Mouse (Mus musculus): Measurements from ENCODE around the gene Samd1.

Gene Samd1

DNA sequence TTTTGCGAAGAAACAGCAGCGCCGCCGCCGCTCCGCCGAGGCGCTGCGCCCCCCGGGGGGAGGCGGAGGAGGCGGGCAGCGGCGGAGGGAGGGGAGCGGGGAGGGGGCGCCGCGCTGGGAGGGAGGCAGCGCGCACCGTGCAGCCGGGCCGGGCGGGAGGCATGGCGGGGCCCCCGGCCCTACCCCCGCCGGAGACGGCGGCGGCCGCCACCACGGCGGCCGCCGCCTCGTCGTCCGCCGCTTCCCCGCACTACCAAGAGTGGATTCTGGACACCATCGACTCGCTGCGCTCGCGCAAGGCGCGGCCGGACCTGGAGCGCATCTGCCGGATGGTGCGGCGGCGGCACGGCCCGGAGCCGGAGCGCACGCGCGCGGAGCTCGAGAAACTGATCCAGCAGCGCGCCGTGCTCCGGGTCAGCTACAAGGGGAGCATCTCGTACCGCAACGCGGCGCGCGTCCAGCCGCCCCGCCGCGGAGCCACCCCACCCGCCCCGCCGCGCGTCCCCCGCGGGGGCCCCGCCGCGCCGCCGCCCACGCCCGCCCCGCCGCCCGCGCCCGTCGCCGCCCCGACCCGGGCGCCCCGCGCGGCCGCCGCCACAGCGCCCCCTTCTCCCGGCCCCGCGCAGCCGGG, at the start of gene Samd1:
Samd1 (plus strand) TSS at position 162 of the 631 bp plus-strand sequence.
- no peak for DNase-seq (ENCODE audit: low read depth)

GRCm38 (mm10) chr8:83954749-83955105, 42.7 kb upstream of the Samd1 start:
- DNase-seq (ENCODE audit: low read depth), result no peak

DNA sequence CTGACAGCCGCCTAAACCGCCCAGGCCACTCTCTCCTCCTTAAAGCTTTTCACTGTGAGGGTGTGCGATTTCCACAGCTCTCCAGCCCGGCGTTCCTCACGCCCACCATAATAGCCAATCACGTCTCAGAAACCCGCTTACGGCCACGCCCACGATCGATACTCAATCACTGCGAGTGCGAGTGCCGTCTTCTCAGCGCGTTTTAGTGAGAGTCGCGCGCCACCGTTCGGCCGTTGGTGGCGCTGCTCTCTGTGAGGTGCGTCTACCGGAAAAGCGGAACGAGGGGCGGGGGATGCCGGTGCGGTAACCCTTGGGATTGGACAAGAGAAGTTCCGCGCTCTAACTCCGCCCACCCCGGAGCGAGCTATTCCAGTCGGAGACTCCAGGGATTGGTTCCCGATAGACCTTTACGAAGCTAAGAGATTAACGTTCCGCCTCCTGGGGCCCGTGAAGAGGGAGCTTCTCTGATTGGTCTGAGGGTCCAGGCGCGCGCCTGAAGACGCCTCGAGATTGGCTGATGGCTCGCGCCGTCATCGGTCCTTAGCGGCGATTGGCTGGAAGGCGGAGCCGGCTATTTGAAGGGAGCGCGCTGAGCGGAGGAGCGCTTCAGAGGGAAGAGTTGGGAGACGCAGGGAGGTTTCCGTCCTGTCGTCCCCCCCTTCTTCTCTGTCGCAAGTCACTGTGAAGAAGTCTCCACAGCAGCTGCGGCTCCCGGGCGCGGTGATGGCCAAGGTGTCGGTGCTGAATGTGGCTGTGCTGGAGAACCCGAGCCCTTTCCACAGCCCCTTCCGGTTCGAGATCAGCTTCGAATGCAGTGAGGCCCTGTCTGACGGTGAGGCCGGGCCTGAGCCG, 42.1 kb upstream of the Samd1 start, which contains the start of the genes Gm10644 and Asf1b:
Gm10644 (minus strand) TSS at position 100 of the 852 bp plus-strand sequence.
Asf1b (plus strand) TSS at position 402 of the 852 bp plus-strand sequence.
- peak; percentile 99 for DNase-seq (ENCODE audit: low read depth)

DNA sequence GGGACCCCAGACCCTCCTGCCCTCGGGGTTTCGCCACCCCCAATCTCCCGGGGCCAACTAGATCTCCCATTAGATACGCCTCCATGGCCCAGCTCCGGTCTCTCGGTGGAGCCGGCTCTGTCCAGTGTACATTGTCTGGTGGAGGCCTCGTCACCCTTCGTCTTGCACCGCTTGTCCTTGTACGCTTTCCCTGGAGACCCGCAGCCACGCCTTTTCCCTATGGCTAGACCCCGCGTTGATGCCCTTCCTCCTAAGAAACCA, 41.6 kb upstream of the Samd1 start:
- no peak for DNase-seq (ENCODE audit: low read depth)

DNA sequence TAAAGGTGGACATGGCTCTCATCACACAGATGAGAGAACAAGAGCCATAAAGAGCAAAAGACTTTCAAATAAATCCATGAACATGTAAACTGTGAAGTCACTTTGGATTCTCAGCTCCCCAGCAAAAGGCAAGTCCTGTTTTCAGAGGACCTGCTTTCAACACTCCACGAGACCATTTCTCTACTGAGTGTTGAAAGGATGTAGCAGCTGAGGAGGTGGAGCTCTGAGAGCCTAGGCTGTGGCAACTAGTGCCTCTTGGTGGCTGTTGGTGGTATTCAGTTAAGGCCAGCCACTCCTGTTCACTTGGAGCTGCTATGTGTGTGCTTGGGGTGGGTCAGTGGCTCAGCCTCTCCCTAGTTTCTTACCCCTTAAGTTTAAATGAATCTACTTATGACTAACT, 40.7 kb upstream of the Samd1 start:
- DNase-seq (ENCODE audit: low read depth), result no peak

DNA sequence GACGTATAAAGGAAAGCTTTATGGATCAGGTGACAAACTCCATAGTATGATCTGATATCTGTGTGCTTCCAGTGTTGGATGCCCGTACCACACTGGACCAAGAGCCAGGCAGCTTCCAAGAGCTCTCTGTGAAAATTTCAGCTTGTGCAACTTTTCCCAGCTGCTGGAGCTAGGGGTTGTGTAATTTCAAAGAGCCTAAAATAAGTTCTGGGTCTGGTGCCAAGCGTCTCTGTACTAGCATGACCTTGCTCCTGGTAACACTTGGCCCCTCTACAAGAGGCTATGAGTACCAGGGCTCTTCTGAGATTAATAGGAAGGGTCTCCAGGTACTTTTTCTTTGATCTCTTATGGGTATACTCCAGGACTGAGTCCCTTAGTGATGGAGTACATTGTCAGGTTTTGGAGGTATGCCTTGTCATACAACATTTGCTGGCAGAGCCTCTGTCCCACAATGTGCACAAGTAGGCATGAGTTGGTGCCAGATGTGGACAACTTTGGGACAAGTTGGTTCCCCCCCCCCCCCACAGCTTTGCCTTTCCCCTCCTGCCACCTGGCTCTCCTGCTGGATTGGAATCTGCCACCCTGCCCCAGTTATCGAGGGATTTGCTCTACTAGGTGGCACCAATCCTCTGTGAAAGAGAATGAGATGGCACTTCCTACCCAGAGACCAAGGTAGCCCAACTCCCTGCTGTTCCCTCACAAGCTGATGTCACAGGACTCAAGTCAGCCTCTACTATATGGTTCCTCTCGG, 33.3 kb upstream of the Samd1 start:
- peak; percentile 58 for DNase-seq (ENCODE audit: low read depth)

- no peak for DNase-seq (ENCODE audit: low read depth)
Measured at GRCm38 (mm10) chr8:83967701-83968100, 29.8 kb upstream of the Samd1 start.

DNA sequence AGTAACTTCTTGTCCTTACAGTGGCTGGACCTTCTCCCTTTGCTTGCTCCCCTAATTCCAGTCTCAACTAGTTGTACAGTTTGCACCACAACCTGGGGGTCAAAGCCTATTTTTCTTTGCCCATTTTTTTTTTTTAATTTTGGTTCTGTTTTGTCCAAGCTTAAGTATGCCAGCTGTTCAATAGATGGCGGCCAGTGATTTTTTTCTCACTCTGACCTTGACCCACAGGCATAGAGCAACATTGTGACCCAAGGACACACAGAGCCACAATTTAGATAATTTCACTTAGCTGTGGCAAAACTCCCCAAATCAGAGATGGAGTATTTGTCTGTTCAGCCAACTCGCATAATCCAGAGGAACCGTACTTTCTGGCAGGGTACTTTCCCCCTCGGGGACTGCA, 26.4 kb upstream of the Samd1 start:
- DNase-seq (ENCODE audit: low read depth), result no peak

- DNase-seq (ENCODE audit: low read depth), result no peak
Measured at GRCm38 (mm10) chr8:83971661-83972060, 25.8 kb upstream of the Samd1 start.

DNA sequence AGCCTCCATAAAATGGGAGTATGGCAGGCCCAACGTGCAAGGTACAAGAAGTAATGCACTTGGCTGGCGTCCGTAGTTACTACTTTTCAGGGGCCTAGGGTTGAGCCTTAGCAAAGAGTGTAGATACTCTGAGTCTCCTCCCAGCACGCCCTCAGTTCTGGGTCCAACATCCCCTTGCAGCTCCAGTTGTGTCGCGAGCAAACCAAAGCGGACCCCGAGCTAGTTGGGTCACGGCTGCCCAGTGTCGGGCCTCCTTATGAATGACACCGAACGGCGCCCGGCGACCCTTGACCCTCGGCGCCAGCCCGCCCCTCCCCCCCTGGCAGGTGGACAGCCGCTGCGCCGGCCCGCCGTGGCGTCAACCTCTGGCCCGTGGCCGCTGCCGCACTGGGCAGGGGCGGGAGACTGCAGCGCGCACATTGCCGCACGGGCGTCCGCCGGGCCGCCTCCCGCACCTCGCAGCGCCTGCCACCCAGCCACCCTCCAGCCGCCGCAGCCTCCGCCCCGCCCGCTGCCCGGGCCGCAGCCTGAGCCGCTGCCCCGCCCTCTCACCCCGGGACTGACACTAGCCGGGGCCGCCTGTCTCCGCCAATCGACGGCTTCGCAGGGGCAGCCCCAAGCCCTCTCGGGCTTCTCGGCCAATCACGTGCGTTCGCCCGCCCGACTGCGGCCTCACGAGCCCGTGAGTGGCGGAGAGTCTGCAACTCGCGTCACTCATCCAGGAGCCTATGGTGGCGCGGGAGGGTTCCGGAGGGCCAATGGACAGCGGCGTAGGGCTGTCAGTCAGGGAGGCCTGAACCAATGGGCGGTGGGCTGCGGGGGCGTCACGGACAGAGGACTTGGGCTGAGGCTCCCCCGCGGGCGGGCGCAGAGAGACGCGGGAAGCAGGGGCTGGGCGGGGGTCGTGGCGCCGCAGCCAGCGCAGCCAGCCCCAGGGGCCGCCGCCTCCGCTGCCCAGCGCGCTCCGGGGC, 25.0 kb upstream of the Samd1 start, which contains the start of gene Prkaca:
Prkaca (plus strand) TSS at position 844 of the 971 bp plus-strand sequence.
- peak; percentile 98 for DNase-seq (ENCODE audit: low read depth)

DNA sequence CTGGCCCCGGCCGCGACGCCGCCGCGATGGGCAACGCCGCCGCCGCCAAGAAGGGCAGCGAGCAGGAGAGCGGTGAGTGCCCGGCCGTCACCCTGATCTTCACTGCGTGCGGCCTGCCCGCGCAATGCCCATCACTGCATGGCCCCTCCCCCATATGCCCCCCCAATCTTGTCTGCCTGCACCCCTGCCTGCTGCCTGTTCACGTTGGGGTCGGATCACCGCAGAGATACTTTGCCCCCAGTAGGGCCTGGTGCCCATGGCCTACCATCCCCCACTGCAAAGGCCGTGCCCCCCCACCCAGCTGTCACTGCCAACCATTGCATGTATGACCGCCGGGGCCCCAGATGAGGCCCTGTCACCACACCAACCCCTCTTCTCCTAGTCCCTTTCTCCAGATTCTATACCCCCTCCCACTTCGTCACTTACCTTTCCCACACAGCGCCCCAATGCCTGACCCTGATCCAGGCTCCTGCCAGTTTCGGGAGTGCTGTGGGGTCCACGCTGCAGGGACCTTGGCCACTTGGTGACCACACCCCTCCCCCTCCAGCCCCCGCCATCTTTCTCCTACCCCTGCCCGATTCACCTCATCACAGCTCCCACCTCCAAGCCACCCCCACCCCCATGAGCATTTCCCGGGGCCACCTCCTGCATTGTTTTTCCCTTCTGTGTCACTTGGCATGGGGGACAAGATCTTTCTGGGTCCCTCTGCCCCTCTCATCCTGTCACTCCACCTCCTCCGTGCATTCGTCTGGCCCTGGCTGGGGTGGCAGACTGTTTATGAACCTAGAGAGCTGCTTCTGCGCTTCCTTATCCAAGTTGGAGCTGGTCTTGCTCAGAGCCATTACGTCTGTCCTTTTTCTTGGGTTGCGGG, 24.1 kb upstream of the Samd1 start:
- DNase-seq (ENCODE audit: low read depth), result no peak

GRCm38 (mm10) chr8:83974521-83974920, 23.0 kb upstream of the Samd1 start:
- no peak for DNase-seq (ENCODE audit: low read depth)

DNA sequence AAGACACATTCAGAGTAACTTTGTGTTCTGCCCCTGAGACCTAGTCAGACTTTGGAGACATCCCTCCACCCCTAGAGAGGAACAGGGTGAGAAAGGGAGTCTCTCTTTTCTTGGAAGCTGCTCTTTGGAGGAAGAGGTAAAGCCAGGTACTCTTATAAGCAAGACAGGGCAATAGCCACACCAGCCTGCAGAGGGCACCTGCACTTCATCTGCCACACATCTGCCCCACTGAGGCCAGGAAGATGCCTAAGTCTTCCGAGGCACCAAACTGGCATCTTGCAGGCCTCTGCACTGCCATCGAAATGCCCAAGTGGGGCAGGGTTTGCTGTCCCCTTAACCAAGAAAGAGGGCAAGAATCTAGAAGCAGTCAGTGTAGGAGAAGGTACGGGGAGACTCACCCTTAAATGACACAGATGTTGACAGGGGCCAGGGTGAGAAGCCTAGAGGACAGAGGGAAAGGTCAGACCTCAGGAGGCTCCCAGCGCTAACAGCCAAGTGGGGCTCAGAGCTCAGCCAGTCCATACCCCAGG, 21.3 kb upstream of the Samd1 start:
- DNase-seq (ENCODE audit: low read depth), result no peak

DNA sequence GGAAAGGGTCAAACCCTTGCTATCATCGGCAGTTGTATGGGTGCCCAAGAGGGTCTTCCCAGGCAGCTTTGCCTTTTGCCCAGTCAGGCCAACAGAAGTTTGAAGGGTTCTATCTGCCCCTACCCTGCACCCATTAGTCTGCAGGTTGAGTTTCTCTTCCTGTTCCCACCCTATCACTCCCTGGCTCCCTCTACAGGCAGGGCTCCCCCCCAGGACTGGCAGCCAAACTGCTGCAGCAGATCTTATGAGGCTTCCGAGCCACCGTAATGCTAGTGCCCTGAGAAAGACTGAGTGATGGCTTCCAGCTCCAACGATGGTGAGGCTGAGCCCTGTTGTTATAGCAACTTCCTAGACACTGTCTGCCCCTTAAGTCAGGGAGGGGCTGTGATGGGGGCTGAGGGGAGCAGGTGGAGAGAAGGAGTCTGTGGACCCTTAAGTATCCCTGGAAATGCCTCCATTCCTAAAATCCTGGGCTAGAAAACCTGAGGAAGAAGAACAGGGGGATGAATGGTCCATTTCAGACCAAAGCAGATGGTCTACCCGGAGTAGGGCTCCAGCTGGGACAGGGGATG, 20.6 kb upstream of the Samd1 start:
- DNase-seq (ENCODE audit: low read depth), result no peak

- no peak for DNase-seq (ENCODE audit: low read depth)
Measured at GRCm38 (mm10) chr8:83977646-83978045, 19.8 kb upstream of the Samd1 start.

DNA sequence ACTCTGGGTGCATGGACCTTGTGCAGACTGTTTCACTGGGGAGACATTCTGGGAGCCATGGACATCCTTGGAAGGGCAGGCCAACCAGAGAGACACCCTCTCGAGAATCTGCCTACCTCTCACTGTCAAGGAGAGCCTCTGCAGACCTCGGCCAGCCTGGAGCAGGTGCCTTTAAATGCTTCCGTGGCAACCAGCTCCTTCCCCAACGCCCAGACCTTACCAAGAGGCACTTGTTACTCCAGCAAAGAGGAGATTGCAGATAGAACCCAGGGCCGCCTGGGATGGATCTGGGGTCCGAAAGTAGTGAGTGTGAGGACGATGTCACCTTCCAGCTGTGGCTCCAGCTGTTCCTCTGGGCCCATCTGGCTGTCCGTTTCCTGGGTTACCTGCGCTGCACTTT, 19.3 kb upstream of the Samd1 start:
- DNase-seq (ENCODE audit: low read depth), result no peak

DNA sequence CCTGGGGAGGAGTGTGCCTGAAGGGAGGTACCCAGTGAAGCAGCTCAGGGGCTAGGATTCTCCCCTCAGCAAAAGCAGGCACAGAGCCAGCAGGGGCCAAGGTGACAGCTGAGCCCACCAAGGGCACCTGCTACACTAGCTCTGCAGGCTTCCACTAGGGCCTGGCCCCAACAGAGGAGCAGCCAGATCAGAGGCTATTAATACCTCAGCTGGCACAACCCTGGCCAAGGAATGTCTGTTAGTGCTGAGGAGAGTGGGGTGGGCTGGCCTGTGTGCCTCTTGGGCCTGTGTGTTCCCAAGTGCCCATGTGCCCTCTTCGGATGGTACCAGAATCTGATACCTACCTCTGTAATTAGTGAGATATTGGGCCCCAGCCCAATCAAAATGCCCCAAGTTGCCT, 17.2 kb upstream of the Samd1 start:
- DNase-seq (ENCODE audit: low read depth), result no peak

- DNase-seq (ENCODE audit: low read depth), result no peak
Measured at GRCm38 (mm10) chr8:83980845-83981244, 16.6 kb upstream of the Samd1 start.

- no peak for DNase-seq (ENCODE audit: low read depth)
Measured at GRCm38 (mm10) chr8:83981533-83981932, 15.9 kb upstream of the Samd1 start.

GRCm38 (mm10) chr8:83982449-83982848, 15.0 kb upstream of the Samd1 start:
- DNase-seq (ENCODE audit: low read depth), result no peak
